11 mouse cellular contexts compared by ENCODE assay signal in the genomic region with DNA sequence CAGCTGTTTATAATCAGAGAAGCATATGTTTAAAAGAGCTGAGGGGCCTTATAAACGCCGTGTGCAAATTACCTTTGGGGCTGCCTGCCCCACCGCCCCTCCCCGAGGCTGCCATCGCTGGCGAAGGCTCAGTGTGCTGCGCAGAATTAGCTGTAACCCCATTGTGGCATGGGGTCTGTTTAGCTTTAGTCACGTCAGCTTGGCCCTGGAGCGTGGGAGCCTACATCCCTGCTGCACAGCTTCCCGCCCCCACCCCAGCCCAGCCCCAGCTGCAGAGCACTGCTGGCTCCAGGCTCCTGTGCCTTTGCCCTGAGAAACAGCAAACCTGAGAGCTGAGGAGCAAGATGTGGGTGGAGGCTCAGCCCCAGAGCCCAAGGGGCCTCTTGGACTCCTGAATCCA.
A peak's percentile ranks its signal among the peaks of the same experiment; 100 is the strongest.
DNase-seq lines count a peak whose midpoint lies in the region; ATAC-seq lines count a peak whose summit lies in the region.
"Had no signal": no experiment of that assay in that cellular context is flagged by ENCODE, and none has a peak within 500 bp of the region (broad histone marks: within the 10 kb centered on the region; RNA-seq: fewer than 3 reads in every experiment).

No protein-coding gene starts in this region.

- H3K9me3 ChIP-seq in kidney, embryonic 14.5 days (ENCODE audit: control insufficient read depth, low read length), result no peaks in the 10 kb centered on the region
- H3K9me3 ChIP-seq in embryonic facial prominence, embryonic 12.5 days, result no peaks in the 10 kb centered on the region
- no peaks in the 10 kb centered on the region for H3K9me3 ChIP-seq in forebrain, embryonic 12.5 days

- no peak overlapping the region for H3K4me3 ChIP-seq in kidney, embryonic 14.5 days (ENCODE audit: low read length)
- H3K4me3 ChIP-seq in embryonic facial prominence, embryonic 12.5 days, result no peak overlapping the region
- H3K4me3 ChIP-seq in forebrain, embryonic 12.5 days (replicated peaks), result no peak overlapping the region

- H3K36me3 ChIP-seq in kidney, embryonic 14.5 days (ENCODE audit: control insufficient read depth, insufficient read depth, low read length), result no peaks in the 10 kb centered on the region
- H3K36me3 ChIP-seq in embryonic facial prominence, embryonic 12.5 days, result no peaks in the 10 kb centered on the region
- no peaks in the 10 kb centered on the region for H3K36me3 ChIP-seq in forebrain, embryonic 12.5 days (replicated peaks)

- peak overlapping the region; percentile 4; the same call in 1 of the 2 replicates for H3K27ac ChIP-seq in kidney, embryonic 14.5 days (ENCODE audit: low read depth, low read length)
- peak overlapping the region; percentile 80 for H3K27ac ChIP-seq in embryonic facial prominence, embryonic 12.5 days
- no peak overlapping the region for H3K27ac ChIP-seq in forebrain, embryonic 12.5 days

- H3K27me3 ChIP-seq in kidney, embryonic 14.5 days (ENCODE audit: control insufficient read depth, insufficient read depth, low read length), result no peaks in the 10 kb centered on the region
- no peaks in the 10 kb centered on the region for H3K27me3 ChIP-seq in embryonic facial prominence, embryonic 12.5 days
- peaks cover 18% of the 10 kb centered on the region for H3K27me3 ChIP-seq in forebrain, embryonic 12.5 days

- H3K9ac ChIP-seq in kidney, embryonic 14.5 days (ENCODE audit: low read depth, low read length), result no peak overlapping the region; the same call in 1 of the 2 replicates
- H3K9ac ChIP-seq in embryonic facial prominence, embryonic 12.5 days, result no peak overlapping the region
- no peak overlapping the region for H3K9ac ChIP-seq in forebrain, embryonic 12.5 days

- no peak overlapping the region for H3K4me2 ChIP-seq in kidney, embryonic 14.5 days (replicated peaks; ENCODE audit: low read depth, low read length)
- H3K4me2 ChIP-seq in embryonic facial prominence, embryonic 12.5 days (replicated peaks), result peak overlapping the region; percentile 24; the same call in 1 of the 2 replicates
- no peak overlapping the region for H3K4me2 ChIP-seq in forebrain, embryonic 12.5 days

- WGBS in kidney, embryonic 14.5 days, result 22% methylated on average over 10 of the region's 10 CpGs
- 22% methylated on average over 10 of the region's 10 CpGs for WGBS in embryonic facial prominence, embryonic 12.5 days
- 57% methylated on average over 10 of the region's 10 CpGs for WGBS in forebrain, embryonic 12.5 days

- H3K4me1 ChIP-seq in kidney, embryonic 14.5 days (ENCODE audit: control insufficient read depth, insufficient read depth, low read length), result peaks cover 18% of the 10 kb centered on the region
- H3K4me1 ChIP-seq in embryonic facial prominence, embryonic 12.5 days, result peaks cover 41% of the 10 kb centered on the region
- H3K4me1 ChIP-seq in forebrain, embryonic 12.5 days, result peaks cover 11% of the 10 kb centered on the region; the same call in 1 of the 2 replicates

- DNase-seq in kidney, adult 9 months, result no peak
- DNase-seq in brain, adult 2 months (ENCODE audit: low read depth, low spot score), result peak; percentile 60
- peak; percentile 63 for DNase-seq in mesoderm, embryonic 11.5 days (ENCODE audit: low read depth, low spot score)
- no peak for DNase-seq in thymus, postnatal 4 days
- no peak for DNase-seq in cerebellum, postnatal 14 days
- DNase-seq: cerebellum, adult 8-10 months; gastrocnemius, postnatal 36 days; right cerebral cortex, postnatal 14 days had no signal

- peak; percentile 76 for ATAC-seq in kidney, embryonic 14.5 days (ENCODE audit: low FRiP score, low TSS enrichment)
- ATAC-seq in embryonic facial prominence, embryonic 12.5 days (ENCODE audit: insufficient number of reproducible peaks, insufficient read depth, low FRiP score, low TSS enrichment), result peak; percentile 92
- ATAC-seq in forebrain, embryonic 12.5 days (ENCODE audit: low FRiP score), result no peak

Comparison
In these comparisons a context has a peak if more than half of its experiments do, and no peak if none do; other contexts are left out.
1. DNase-seq: peak in brain, adult 2 months (single experiment) and mesoderm, embryonic 11.5 days (single experiment); none in kidney, adult 9 months (single experiment), thymus, postnatal 4 days (single experiment) and cerebellum, postnatal 14 days (0 of 2).